Mouse (Mus musculus) small intestine, adult 2 months (tissue): ENCODE results near the gene Olfr773. TPM values are rescaled to one million over a fixed set of nuclear protein-coding genes. Genes with fewer than 3 reads are reported as not detected.
"Not testable (repeated sequence)": the region's sequence is repeated elsewhere in the genome, so short reads cannot be mapped to it uniquely, and the experiment has no call there.

ENCODE experiments used
- H3K27ac ChIP-seq: fragments of 200-500 bp; 2 replicates; pipeline ENCODE4 v1.5.1; 2012; ENCODE audit warnings: low read depth, low read length, control low read depth, inconsistent platforms; ENCODE audit not compliant: insufficient read depth
- H3K27me3 ChIP-seq: fragments of 200-500 bp; 2 replicates; pipeline ENCODE4 v1.6.1; 2012; ENCODE audit warnings: mild to moderate bottlenecking, moderate library complexity, low read length, inconsistent platforms; ENCODE audit not compliant: control insufficient read depth, insufficient read depth
- H3K36me3 ChIP-seq: fragments of 200-500 bp; 2 replicates; pipeline ENCODE4 v1.6.1; 2012; ENCODE audit warnings: mild to moderate bottlenecking, low read length, control low read depth, inconsistent platforms; ENCODE audit not compliant: control insufficient read depth, insufficient read depth
- H3K4me1 ChIP-seq: fragments of 200-500 bp; 2 replicates; pipeline ENCODE4 v1.6.1; 2012; ENCODE audit warnings: low read length, inconsistent platforms, mixed read lengths; ENCODE audit not compliant: control insufficient read depth, insufficient read depth, insufficient read length
- H3K4me3 ChIP-seq: fragments of 200-500 bp; 2 replicates; pipeline ENCODE4 v1.5.1; 2012; ENCODE audit warnings: low read depth, mild to moderate bottlenecking, control low read depth, inconsistent platforms, low read length, moderate library complexity
- CTCF ChIP-seq: fragments of 200-500 bp; IDR thresholded peaks from 2 replicates; pipeline ENCODE4 v1.5.1; 2012; ENCODE audit warnings: low read depth, mild to moderate bottlenecking, control low read depth, inconsistent platforms, low read length, moderate library complexity, mixed read lengths; ENCODE audit not compliant: insufficient replicate concordance, insufficient read length; ENCODE audit errors: extremely low read depth
- POLR2A ChIP-seq: fragments of 200-500 bp; IDR thresholded peaks from 2 replicates; pipeline ENCODE4 v1.6.1; 2012; ENCODE audit warnings: low read depth, mild to moderate bottlenecking, control low read depth, inconsistent platforms, low read length, moderate library complexity
- WGBS: fragments of 180-500 bp; shearing (Covaris S2); methylation state at CpG from one replicate; pipeline ENCODE4 v1.1.7; 2018; 5-methylcytosine and 5-hydroxymethylcytosine counted together
- polyA plus RNA-seq: library from polyadenylated mRNA; depleted of rRNA; stranded (reverse); fragments of >200 nt; gene quantifications from 2 replicates; pipeline ENCODE4 v1.2.3, GENCODE M21; 2012; rRNA removed

Gene Olfr773
- not detected in 2 replicates for polyA plus RNA-seq

GRCm38 (mm10) chr10:129187319-129187718 is at the start of gene Olfr773:
TSS of gene Olfr773 (minus strand) at chr10:129187419.
- H3K27ac ChIP-seq, H3K27me3 ChIP-seq, H3K4me1 ChIP-seq, H3K4me3 ChIP-seq, H3K36me3 ChIP-seq: not testable (repeated sequence)

GRCm38 (mm10) chr10:129235904-129236303 is 48.7 kb upstream of the Olfr773 start, which contains the start of gene Olfr774:
TSS of gene Olfr774 (plus strand) at chr10:129236204.
- Histone ChIP-seq H3K27ac (no peak within 1 kb of the TSS), H3K4me1 (no peaks in the 10 kb centered on the region), H3K27me3 (no peaks in the 10 kb centered on the region), H3K36me3 (no peaks in the 10 kb centered on the region), H3K4me3 (no peak within 1 kb of the TSS)
- WGBS, result 60% methylated on average over 2 of the region's 2 CpGs
- TF ChIP-seq CTCF (no peak), POLR2A (no peak)

GRCm38 (mm10) chr10:129230737-129231136 is 43.5 kb upstream of the Olfr773 start:
- Histone ChIP-seq H3K27ac (no peak overlapping the region), H3K27me3 (no peaks in the 10 kb centered on the region), H3K36me3 (no peaks in the 10 kb centered on the region), H3K4me1 (no peaks in the 10 kb centered on the region), H3K4me3 (no peak overlapping the region)
- TF ChIP-seq POLR2A, result no peak
- TF ChIP-seq CTCF, result no peak
- 78% methylated on average over 1 of the region's 1 CpGs for WGBS

GRCm38 (mm10) chr10:129177821-129178220 is 9.4 kb downstream of the Olfr773 start, which contains the start of gene Olfr772:
TSS of gene Olfr772 (minus strand) at chr10:129177921.
- not testable (repeated sequence) for H3K36me3 ChIP-seq, H3K27ac ChIP-seq, H3K4me1 ChIP-seq, H3K27me3 ChIP-seq, H3K4me3 ChIP-seq
- 76% methylated on average over 4 of the region's 4 CpGs for WGBS

- TF ChIP-seq CTCF (no peak), POLR2A (no peak)
- Histone ChIP-seq H3K4me3 (no peak within 1 kb of the TSS), H3K27ac (no peak within 1 kb of the TSS), H3K4me1 (no peaks in the 10 kb centered on the region), H3K27me3 (no peaks in the 10 kb centered on the region), H3K36me3 (no peaks in the 10 kb centered on the region)
- WGBS, result 82% methylated on average over 1 of the region's 1 CpGs
These were observed 22.6 kb downstream of the Olfr773 start, which contains the start of gene Olfr771 for GRCm38 (mm10) chr10:129164651-129165050. TSS of gene Olfr771 (minus strand) at chr10:129164751.

GRCm38 (mm10) chr10:129138898-129139297 is 48.3 kb downstream of the Olfr773 start, which contains the start of gene Olfr770:
TSS of gene Olfr770 (minus strand) at chr10:129138998.
- WGBS, result 83% methylated on average over 2 of the region's 2 CpGs
- Histone ChIP-seq H3K4me1 (no peaks in the 10 kb centered on the region), H3K36me3 (no peaks in the 10 kb centered on the region), H3K4me3 (no peak within 1 kb of the TSS), H3K27ac (no peak within 1 kb of the TSS), H3K27me3 (no peaks in the 10 kb centered on the region; the same call in 1 of the 2 replicates)
- no peak for TF ChIP-seq CTCF
- TF ChIP-seq POLR2A, result no peak

Other genes starting within 250 kb of the Olfr773 start
- gene Mettl7b, start 226.4 kb downstream of the Olfr773 start, polyA plus RNA-seq, result 27.6 and 32.2 TPM in 2 replicates
- not detected in 2 replicates for gene Olfr9, start 198.0 kb downstream of the Olfr773 start, polyA plus RNA-seq
- not detected in 2 replicates for gene Olfr763, start 176.6 kb downstream of the Olfr773 start, polyA plus RNA-seq
- not detected in 2 replicates for gene Olfr764-ps1, start 147.5 kb downstream of the Olfr773 start, polyA plus RNA-seq
- not detected in 2 replicates for gene Olfr765, start 137.4 kb downstream of the Olfr773 start, polyA plus RNA-seq
- gene Olfr766-ps1, start 118.4 kb downstream of the Olfr773 start, polyA plus RNA-seq, result not detected in 2 replicates
- not detected in 2 replicates for gene Olfr767, start 104.5 kb downstream of the Olfr773 start, polyA plus RNA-seq
- not detected in 2 replicates for gene Olfr768, start 88.0 kb downstream of the Olfr773 start, polyA plus RNA-seq
- gene Olfr769, start 69.6 kb downstream of the Olfr773 start, polyA plus RNA-seq, result not detected in 2 replicates
- gene Olfr770, start 48.4 kb downstream of the Olfr773 start, polyA plus RNA-seq, result not detected in 2 replicates
- gene Olfr771, start 22.7 kb downstream of the Olfr773 start, polyA plus RNA-seq, result not detected in 2 replicates
- gene Olfr772, start 9.5 kb downstream of the Olfr773 start, polyA plus RNA-seq, result not detected in 2 replicates
- gene Olfr774, start 48.8 kb upstream of the Olfr773 start, polyA plus RNA-seq, result not detected in 2 replicates
- gene Olfr775, start 61.0 kb upstream of the Olfr773 start, polyA plus RNA-seq, result not detected in 2 replicates
- gene Olfr776, start 71.7 kb upstream of the Olfr773 start, polyA plus RNA-seq, result not detected in 2 replicates
- gene Olfr777, start 84.1 kb upstream of the Olfr773 start, polyA plus RNA-seq, result not detected in 2 replicates
- not detected in 2 replicates for gene Olfr780, start 130.7 kb upstream of the Olfr773 start, polyA plus RNA-seq
- not detected in 2 replicates for gene Olfr781, start 141.4 kb upstream of the Olfr773 start, polyA plus RNA-seq
- gene Olfr782, start 161.4 kb upstream of the Olfr773 start, polyA plus RNA-seq, result not detected in 2 replicates
- gene Olfr784, start 196.7 kb upstream of the Olfr773 start, polyA plus RNA-seq, result not detected in 2 replicates
- not detected in 2 replicates for gene Olfr785, start 218.0 kb upstream of the Olfr773 start, polyA plus RNA-seq
- not detected in 2 replicates for gene Olfr786, start 239.9 kb upstream of the Olfr773 start, polyA plus RNA-seq